24 mouse cellular contexts compared by ENCODE assay signal in genomic region chr19:41712829-41713228, GRCm38 (mm10). TPM values are rescaled to one million over a fixed set of nuclear protein-coding genes. Genes with fewer than 3 reads are reported as not detected.
DNase-seq lines count a peak whose midpoint lies in the region; ATAC-seq lines count a peak whose summit lies in the region.
"Had no signal": no experiment of that assay in that cellular context is flagged by ENCODE, and none has a peak within 500 bp of the region (broad histone marks: within the 10 kb centered on the region; RNA-seq: fewer than 3 reads in every experiment).

No protein-coding gene starts in this region.

- H3K4me2 ChIP-seq in forebrain, embryonic 13.5 days: no peak overlapping the region
- H3K4me2 ChIP-seq in forebrain, embryonic 14.5 days (ENCODE audit: low read length): no peak overlapping the region
- H3K4me2 ChIP-seq: heart, embryonic 11.5 days; hindbrain, embryonic 12.5 days; hindbrain, embryonic 15.5 days had no signal

- H3K4me1 ChIP-seq in forebrain, embryonic 13.5 days: peaks cover 38% of the 10 kb centered on the region
- H3K4me1 ChIP-seq in forebrain, embryonic 14.5 days (ENCODE audit: control insufficient read depth, insufficient read depth, low read length): peaks cover 11% of the 10 kb centered on the region; the same call in 1 of the 2 replicates

- WGBS in forebrain, embryonic 13.5 days: 85% methylated on average over 8 of the region's 8 CpGs
- WGBS in forebrain, embryonic 14.5 days: 79% methylated on average over 8 of the region's 8 CpGs

- no peak for ATAC-seq in forebrain, embryonic 13.5 days
- no peak for ATAC-seq in forebrain, embryonic 14.5 days
- ATAC-seq: activated CD4-positive, CD25-positive, alpha-beta regulatory T cell, adult 4 months; forebrain, postnatal 0 days had no signal

- H3K27ac ChIP-seq in forebrain, embryonic 13.5 days: peak overlapping the region; percentile 2; the same call in 1 of the 2 replicates
- no peak overlapping the region for H3K27ac ChIP-seq in forebrain, embryonic 14.5 days (ENCODE audit: low read depth, low read length)
- H3K27ac ChIP-seq: forebrain, embryonic 10.5 days; gastrocnemius, adult 2 months; hindbrain, embryonic 12.5 days; hindbrain, embryonic 15.5 days had no signal

- DNase-seq in forebrain, embryonic 14.5 days (ENCODE audit: low spot score): no peak
- DNase-seq in layer of hippocampus, adult 18-20 months (ENCODE audit: low spot score in 2 of 2): peak; percentile 62 to 82
- DNase-seq in layer of hippocampus, postnatal 36 days: no peak
- peak; percentile 67 for DNase-seq in layer of hippocampus, adult 9-11 months
- DNase-seq in layer of hippocampus, postnatal 25 days (ENCODE audit: extremely low spot score in 1 of 2, low spot score in 1 of 2): no peak
- peak; percentile 46 for DNase-seq in brain, adult 2 months (ENCODE audit: low read depth, low spot score)
- DNase-seq: adrenal gland, adult 8-10 months; adrenal gland, postnatal 25 days; cerebellum, adult 18-20 months; cerebellum, adult 9-10 months; cerebellum, postnatal 14 days; forebrain, postnatal 0 days; gastrocnemius, adult 2 months; gastrocnemius, postnatal 14 days; heart, adult 11 months had no signal

- no peak overlapping the region for H3K4me3 ChIP-seq in forebrain, embryonic 13.5 days
- no peak overlapping the region for H3K4me3 ChIP-seq in forebrain, embryonic 14.5 days (ENCODE audit: low read depth, low read length)
- H3K4me3 ChIP-seq: forebrain, embryonic 10.5 days; gastrocnemius, adult 2 months; hindbrain, embryonic 12.5 days; hindbrain, embryonic 15.5 days had no signal

- H3K27me3 ChIP-seq in forebrain, embryonic 13.5 days: peaks cover 11% of the 10 kb centered on the region; the same call in 1 of the 2 replicates
- H3K27me3 ChIP-seq in forebrain, embryonic 14.5 days (replicated peaks; ENCODE audit: control insufficient read depth, insufficient read depth, low read length): 0 out of 2 replicates have a peak, but pooled peaks cover 4% of the 10 kb centered on the region
- H3K27me3 ChIP-seq: hindbrain, embryonic 15.5 days had no signal

- no peaks in the 10 kb centered on the region for H3K9me3 ChIP-seq in forebrain, embryonic 13.5 days (replicated peaks)
- no peaks in the 10 kb centered on the region for H3K9me3 ChIP-seq in forebrain, embryonic 14.5 days (replicated peaks; ENCODE audit: control insufficient read depth, low read length)
- H3K9me3 ChIP-seq: forebrain, embryonic 10.5 days; hindbrain, embryonic 12.5 days; hindbrain, embryonic 15.5 days had no signal

- no peaks in the 10 kb centered on the region for H3K36me3 ChIP-seq in forebrain, embryonic 13.5 days (ENCODE audit: poor library complexity, severe bottlenecking)
- no peaks in the 10 kb centered on the region for H3K36me3 ChIP-seq in forebrain, embryonic 14.5 days (ENCODE audit: control insufficient read depth, insufficient read depth, low read length)
- H3K36me3 ChIP-seq: forebrain, embryonic 10.5 days; hindbrain, embryonic 12.5 days; hindbrain, embryonic 15.5 days had no signal

- H3K9ac ChIP-seq in forebrain, embryonic 13.5 days: no peak overlapping the region
- no peak overlapping the region for H3K9ac ChIP-seq in forebrain, embryonic 14.5 days (ENCODE audit: low read length)
- H3K9ac ChIP-seq: forebrain, postnatal 0 days; hindbrain, embryonic 12.5 days; hindbrain, embryonic 15.5 days had no signal

RNA-seq across cellular contexts. Expression of gene Slit1, which starts 30.6 kb away (rescaled TPM):
- 13.9 and 14.4 TPM in 2 replicates for polyA plus RNA-seq in forebrain, embryonic 13.5 days (2015; fragmentation: Nextera tagmentation; extraction: Ambion mirVana)
- polyA plus RNA-seq in forebrain, embryonic 14.5 days (2014; fragmentation: Nextera tagmentation; extraction: Ambion mirVana): 13.5 and 22.5 TPM in 2 replicates
- 100 to 1,000 TPM; 209 to 224 TPM for total RNA-seq in layer of hippocampus, adult 18-20 months (2021)
- 100 to 1,000 TPM; 212 to 242 TPM for total RNA-seq in layer of hippocampus, postnatal 36 days (2021)
- total RNA-seq in layer of hippocampus, postnatal 25 days (2021): 100 to 1,000 TPM; 180 to 224 TPM
- total RNA-seq: hematopoietic stem cell, adult 5-6 weeks had no signal
- polyA plus RNA-seq: heart, embryonic 14.5 days; heart, postnatal 0 days had no signal

Comparison
In these comparisons a context has a peak if more than half of its experiments do, and no peak if none do; other contexts are left out.
1. DNase-seq: peak in layer of hippocampus, adult 18-20 months (2 of 2), layer of hippocampus, adult 9-11 months (single experiment) and brain, adult 2 months (single experiment); none in forebrain, embryonic 14.5 days (single experiment), layer of hippocampus, postnatal 36 days (0 of 2) and layer of hippocampus, postnatal 25 days (0 of 2).